Mouse (Mus musculus) brown adipose tissue, adult 24 weeks (tissue): Measurements from ENCODE around the gene Grasp. TPM values are rescaled to one million over a fixed set of nuclear protein-coding genes. Genes with fewer than 3 reads are reported as not detected.
A peak's percentile ranks its signal among the peaks of the same experiment; 100 is the strongest.

Experiments used
- H3K27ac ChIP-seq: fragments of 200-500 bp; replicated peaks from 2 replicates; pipeline ENCODE4 v1.5.1; 2012; ENCODE audit warnings: low read depth, mild to moderate bottlenecking, low read length
- H3K4me1 ChIP-seq: fragments of 200-500 bp; 2 replicates; pipeline ENCODE4 v1.6.1; 2012; ENCODE audit warnings: low read length, mixed read lengths; ENCODE audit not compliant: control insufficient read depth, insufficient read depth, insufficient read length
- H3K4me3 ChIP-seq: fragments of 200-500 bp; 2 replicates; pipeline ENCODE4 v1.5.1; 2012; ENCODE audit warnings: low read depth, mild to moderate bottlenecking, low read length, moderate library complexity; ENCODE audit not compliant: insufficient read depth
- polyA plus RNA-seq: library from polyadenylated mRNA; stranded (reverse); fragments of >200 nt; gene quantifications from 2 replicates; pipeline ENCODE4 v1.2.4, GENCODE M21; 2012; ENCODE audit not compliant: missing spikeins, insufficient read depth, insufficient read length

Gene Grasp
- polyA plus RNA-seq, 1 experiment, result 3.7 TPM

DNA sequence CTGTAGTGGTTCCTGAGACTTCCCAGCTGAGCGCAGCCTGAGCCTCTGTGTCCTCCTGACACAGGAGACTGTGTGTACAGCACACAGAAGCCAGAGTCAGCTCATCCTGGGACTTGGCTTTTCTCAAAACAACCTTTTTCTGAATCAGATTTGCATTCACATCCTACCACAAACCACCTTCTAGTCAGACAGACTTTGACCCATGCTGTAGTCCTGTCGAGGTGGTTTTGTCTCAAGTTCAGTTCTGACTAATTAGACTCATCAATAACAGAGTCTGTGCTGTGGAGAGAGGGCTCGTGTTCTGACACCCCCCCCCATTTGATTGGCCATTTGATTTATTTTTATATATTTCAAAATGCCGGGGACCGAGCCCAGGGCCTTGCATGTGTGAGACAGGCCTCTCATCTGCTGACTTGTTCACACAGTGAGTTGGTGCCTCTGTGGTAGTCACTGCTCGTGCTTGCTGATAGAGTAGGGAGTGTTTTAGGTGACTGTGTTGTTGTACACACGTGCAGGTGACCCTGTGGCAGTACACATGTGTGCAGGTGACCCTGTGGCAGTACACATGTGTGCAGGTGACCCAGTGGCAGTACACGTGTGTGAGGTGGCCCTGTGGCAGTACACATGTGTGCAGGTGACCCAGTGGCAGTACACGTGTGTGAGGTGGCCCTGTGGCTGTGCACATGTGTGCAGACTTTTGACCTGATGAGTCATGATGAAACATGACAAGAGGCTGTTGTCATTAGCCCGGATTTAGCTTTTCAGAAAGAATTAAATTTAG is 33.8 kb upstream of the Grasp start:
- peaks cover 16% of the 10 kb centered on the region for H3K4me1 ChIP-seq
- no peak overlapping the region for H3K4me3 ChIP-seq
- 0 out of 2 replicates have a peak overlapping the region, but pooled peaks have one; percentile 7 for H3K27ac ChIP-seq

DNA sequence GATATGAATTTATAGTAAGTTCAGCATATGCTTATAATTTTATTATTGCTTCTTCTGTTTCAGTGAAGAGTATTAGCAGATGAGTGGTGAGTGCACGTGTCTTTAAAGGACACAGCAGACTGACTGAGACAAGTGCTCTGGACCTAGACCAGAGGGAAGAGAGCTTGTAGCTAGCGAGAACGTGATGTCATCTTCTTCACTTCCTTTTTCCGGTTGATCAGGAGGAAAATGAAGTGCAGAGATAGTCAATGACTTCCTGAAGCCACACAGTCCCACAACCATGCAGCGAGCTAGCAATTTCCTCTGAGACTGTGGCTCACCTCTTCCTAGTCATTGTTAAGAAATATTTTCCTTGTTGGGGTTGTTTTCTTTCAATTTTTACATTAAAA is 33.2 kb upstream of the Grasp start:
- Histone ChIP-seq H3K4me3 (no peak overlapping the region), H3K27ac (no peak overlapping the region; the same call in 1 of the 2 replicates), H3K4me1 (peaks cover 16% of the 10 kb centered on the region)

DNA sequence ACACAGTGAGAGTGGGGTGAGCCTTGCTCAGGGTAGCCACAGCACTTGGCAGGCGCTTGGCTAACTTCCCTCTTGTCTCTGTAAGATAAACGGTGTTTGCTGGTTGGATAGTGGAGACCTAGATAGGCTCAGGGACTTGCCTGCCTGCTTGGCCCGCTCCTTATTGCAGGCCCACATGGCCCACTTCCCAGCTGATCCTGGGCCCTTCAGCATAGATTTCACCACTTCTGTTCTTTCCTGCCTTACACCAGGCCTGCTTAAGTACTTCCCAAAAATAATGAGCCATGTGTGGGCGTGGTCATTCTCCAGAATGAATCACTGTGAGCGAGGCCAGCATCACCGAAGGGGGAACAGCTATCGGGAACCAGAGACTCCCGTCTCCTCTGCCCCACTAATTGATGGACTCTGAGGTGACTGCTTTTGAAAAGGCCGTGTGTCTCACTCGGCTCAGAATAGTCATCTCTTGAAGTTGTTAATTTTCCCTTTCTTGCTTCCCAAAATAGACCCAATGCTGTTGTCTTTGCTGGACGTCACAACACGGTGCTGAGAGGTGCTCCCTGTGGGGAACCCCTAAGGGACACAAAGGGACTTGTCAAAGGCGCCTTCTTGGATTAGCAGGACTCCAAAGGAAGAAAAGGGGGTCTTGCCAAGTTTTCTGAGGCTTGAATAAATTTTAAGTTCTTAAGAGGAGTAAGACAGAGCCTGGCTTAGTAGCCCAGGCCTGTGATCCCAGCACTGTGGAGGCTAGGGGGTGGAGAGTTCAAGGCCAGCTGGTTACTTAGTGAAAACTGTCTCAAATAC is 32.3 kb upstream of the Grasp start:
- peak overlapping the region; percentile 65 for H3K27ac ChIP-seq
- no peak overlapping the region for H3K4me3 ChIP-seq
- H3K4me1 ChIP-seq, result peaks cover 16% of the 10 kb centered on the region

DNA sequence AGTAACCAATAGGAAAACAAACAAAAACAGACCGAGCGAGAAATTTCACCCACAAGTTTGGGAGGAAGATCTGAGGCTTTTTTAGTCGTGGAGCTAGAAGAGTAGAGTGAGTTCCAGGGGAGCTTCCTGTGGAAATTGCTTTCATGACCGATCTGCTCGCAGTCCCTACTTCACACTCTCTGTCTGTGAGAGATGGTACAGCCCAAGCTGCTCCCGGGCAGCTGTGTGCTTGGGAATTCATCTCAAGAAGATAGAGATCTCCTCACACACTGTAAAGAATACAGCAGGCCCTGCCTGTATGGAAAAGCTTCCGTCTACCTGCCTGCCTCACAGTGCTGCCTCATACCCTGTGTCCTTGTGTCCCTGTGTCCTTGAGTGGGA is 31.7 kb upstream of the Grasp start:
- Histone ChIP-seq H3K4me3 (no peak overlapping the region), H3K4me1 (peaks cover 16% of the 10 kb centered on the region), H3K27ac (no peak overlapping the region)

DNA sequence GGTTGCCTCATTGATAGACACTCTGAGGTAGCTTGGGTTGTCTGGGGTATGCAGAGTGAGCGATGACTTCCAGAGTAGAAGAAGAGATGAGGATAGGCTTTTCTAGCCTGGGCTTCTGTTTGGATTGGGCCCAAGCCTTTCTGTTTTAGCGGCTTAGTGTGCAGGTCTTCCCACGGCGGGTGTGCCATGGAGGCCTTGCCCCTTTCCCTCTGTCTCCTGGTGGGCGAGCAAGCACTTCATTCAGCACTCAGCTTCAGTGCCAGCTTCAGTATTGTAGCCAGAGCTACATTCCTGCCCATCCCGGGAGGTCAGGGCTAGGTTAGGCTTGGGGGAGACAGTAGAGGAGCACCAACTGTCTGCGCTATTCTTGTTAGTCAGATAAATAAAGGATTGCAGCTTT is 31.3 kb upstream of the Grasp start:
- Histone ChIP-seq H3K4me3 (no peak overlapping the region), H3K4me1 (peaks cover 16% of the 10 kb centered on the region), H3K27ac (no peak overlapping the region)

DNA sequence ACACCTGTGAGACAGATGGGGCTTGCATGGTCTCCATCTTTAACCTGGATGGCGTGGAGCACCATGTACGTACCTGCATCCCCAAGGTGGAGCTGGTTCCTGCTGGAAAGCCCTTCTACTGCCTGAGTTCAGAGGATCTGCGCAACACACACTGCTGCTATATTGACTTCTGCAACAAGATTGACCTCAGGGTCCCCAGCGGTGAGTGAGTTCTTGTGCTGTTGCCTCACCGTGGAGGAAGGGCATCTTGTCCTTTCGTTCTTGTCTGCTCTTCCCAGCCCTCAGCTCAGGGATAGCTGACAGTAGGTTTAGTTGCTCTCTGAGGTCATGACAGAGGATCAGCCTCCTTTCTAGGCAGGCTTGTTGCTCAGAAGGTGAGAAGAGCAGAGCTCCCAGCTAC is 30.0 kb upstream of the Grasp start:
- H3K27ac ChIP-seq, result no peak overlapping the region
- peaks cover 16% of the 10 kb centered on the region for H3K4me1 ChIP-seq
- H3K4me3 ChIP-seq, result no peak overlapping the region

DNA sequence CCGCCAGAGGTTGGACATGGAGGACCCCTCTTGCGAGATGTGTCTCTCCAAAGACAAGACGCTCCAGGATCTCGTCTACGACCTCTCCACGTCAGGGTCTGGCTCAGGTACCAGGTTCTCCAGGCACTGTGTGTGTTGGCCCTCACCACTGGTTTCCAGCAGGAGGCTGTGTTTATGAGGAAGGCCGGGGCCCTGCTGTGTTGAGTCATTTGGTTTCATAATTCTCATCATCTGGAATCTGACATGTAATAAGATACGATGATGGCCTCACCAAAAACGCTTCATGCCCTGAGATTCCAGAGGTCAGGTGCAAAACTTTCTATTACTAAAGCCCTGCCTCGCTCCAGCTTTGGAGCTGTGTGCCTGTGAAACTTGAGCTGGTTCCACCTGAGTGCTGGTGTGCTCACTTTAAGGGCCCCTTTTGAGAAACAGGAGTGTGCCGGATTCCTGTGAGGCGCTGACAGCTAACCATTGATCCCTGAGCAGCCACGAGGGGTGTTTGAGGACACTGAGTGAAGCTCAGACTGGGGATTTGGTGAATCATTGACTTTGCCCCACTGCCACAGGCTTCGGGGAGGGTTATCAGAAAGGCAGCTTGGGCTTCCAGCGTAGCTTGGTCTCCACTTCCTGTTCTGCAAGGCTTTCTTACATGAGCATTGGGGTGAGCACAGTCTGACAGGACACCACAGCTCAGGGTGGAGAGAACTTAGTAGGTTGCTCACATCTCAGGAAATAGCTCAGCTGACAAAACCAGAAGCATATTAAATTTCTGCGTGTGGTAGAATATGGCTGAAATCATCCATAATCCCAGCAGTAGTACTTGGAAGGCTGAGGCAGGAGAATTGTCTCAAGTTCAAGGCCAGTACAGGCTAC is 28.8 kb upstream of the Grasp start:
- H3K4me1 ChIP-seq, result peaks cover 15% of the 10 kb centered on the region
- no peak overlapping the region for H3K4me3 ChIP-seq
- H3K27ac ChIP-seq, result no peak overlapping the region

DNA sequence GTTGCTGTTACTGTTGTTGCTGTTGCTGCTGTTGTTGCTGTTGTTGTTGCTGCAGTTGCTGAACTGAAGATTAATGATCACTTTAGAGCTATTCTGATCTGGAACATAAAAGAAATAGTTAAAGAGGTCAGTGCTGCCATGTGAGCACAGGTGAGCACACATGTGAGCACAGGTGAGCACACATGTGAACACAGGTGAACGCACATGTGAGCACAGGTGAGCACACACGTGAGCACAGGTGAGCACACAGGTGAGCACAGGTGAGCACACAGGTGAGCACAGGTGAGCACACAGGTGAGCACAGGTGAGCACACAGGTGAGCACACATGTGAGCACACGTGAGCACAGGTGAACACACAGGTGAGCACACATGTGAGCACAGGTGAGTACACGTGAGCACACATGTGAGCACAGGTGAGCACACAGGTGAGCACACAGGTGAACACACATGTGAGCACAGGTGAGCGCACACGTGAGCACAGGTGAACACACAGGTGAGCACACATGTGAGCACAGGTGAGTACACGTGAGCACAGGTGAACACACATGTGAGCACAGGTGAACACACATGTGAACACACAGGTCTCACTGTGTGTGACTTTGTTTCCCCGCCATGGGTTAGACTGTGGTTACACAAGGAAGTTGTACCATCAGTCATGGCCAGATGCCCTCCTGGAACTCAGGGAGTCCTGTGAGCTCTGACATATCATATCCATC is 27.8 kb upstream of the Grasp start:
- Histone ChIP-seq H3K4me1 (peaks cover 10% of the 10 kb centered on the region), H3K4me3 (no peak overlapping the region), H3K27ac (no peak overlapping the region)

DNA sequence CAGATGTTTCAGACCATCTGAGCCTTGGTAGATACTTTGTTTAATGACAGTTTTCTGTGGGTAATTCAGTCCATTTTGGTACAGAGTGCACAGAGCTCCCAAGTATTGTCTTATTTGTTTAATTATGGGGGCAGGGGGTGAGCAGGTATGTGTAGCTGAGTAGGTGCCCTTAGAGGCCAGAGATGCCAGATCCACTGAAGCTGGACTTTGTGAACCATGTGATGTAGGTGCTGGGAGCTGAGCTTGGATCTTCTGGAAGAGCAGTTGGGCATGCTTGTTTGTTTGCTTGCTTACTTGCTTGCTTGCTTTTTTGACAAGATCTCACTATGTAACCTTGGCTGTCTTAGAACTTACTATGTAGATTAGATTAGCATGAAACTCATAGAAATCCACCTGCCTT is 27.0 kb upstream of the Grasp start:
- H3K27ac ChIP-seq, result no peak overlapping the region
- no peak overlapping the region for H3K4me3 ChIP-seq
- peaks cover 5% of the 10 kb centered on the region for H3K4me1 ChIP-seq

DNA sequence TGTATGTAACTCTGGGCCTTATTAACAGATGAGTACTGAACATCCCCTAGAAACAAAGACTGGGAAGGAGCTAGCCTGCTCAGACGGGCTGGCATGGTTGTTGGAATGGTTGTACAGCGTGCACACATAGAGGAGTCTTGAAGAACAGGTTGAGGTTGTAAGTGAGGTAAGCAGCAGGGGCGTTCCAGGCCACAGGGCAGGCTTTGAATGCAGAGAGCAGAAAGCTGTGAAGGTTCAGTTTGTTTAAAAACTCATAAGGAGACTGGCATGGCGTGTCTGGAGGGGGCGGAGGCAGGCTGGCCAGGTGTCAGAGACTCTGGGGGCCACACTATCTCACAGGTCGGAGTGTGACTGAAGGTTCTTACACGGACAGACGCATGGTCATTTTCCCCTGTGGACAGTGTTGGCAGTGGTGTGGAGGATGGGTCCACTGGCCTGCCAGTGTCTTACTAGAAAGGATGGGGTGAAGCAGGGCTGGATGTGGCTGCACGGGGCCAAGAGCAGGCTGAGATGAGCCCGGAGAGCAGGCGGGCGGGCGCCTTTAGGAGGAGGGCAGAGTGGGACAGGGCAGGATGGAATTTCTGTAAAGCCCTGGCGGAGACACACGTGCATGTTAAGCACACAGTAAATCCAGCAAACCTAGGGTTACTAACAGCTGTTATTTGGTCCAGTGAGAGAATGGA is 26.4 kb upstream of the Grasp start:
- Histone ChIP-seq H3K4me1 (no peaks in the 10 kb centered on the region), H3K27ac (no peak overlapping the region)

DNA sequence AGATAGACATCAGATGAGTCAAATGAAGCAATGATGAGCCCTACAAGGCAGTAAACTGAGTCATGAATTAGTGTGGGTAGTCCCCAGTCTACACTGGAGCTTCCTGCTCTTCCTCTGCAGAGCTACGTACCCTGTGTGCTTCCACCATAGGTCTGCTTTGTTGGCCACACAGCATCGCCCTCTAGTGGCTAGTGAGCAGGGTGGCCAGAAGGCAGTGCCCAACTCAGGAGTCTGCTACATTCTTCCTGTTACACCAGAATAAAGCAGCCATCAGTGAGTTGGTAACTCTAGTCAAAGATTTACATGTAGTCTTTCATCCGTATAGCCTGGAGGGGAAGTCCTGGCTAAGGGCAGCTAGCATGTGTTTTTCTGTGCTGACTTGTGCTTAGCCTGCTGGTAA is 25.8 kb upstream of the Grasp start:
- Histone ChIP-seq H3K27ac (no peak overlapping the region), H3K4me1 (no peaks in the 10 kb centered on the region), H3K4me3 (no peak overlapping the region)

More for the DNA sequence above, 26.4 kb upstream of the Grasp start:
- no peak overlapping the region for H3K4me3 ChIP-seq

DNA sequence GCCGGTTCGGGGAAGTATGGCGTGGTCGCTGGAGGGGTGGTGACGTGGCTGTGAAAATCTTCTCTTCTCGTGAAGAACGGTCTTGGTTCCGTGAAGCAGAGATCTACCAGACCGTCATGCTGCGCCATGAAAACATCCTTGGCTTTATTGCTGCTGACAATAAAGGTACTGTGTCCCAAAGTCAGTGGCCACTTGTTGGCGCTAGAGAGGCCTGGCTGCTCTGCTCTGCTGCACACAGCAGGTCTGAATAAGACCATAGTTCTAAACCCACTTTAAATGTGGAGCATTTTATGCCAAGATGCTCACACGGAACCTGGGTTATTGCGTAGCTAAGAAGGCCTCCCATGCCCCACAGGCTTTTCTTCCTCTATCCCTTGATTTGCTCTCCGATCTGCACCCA is 25.1 kb upstream of the Grasp start:
- no peaks in the 10 kb centered on the region for H3K4me1 ChIP-seq
- H3K4me3 ChIP-seq, result no peak overlapping the region
- no peak overlapping the region for H3K27ac ChIP-seq

DNA sequence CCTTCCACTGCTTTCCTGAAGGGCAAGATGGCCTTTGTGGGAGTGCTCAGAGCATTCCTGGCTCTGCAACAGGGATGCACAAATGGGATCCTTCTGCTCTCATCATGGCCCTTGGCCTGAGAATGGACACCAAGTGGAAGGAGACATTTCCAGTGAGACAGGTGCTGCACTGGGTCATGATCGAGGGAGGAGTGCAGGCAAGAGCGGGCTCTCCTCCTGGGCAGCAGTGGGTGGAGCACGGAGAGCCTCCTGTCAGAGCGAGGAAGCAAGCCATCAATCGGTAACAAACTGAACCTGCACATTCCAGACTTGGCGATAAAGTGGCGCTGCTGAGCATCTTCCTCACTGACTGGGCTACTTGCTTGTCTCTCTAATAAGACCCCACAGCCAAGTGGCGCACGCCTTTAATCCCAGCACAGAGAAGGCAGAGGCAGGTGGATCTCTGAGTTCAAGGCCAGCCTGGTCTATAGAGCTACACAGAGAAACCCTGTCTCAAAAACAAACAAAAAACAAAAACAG is 23.2 kb upstream of the Grasp start:
- Histone ChIP-seq H3K27ac (no peak overlapping the region), H3K4me3 (no peak overlapping the region), H3K4me1 (no peaks in the 10 kb centered on the region)

DNA sequence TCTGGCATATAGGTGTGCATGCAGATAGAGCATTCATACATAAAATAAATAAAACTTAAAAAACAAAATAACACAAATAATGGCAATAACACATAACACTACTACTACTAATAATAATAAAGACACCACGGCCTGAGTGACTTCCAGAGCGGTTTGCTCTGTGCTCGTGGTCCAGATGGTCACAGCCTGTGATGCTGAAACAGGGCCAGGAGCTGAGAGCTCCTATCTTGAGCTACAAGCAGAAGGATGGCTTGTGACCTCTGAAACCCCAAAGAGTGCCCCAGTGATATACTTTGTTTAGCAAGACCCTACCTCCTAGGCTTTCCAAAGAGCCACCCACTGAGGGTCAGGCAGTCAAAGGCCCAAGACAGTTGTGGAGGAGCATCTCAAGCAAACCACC is 22.6 kb upstream of the Grasp start:
- no peaks in the 10 kb centered on the region for H3K4me1 ChIP-seq
- H3K27ac ChIP-seq, result no peak overlapping the region
- no peak overlapping the region for H3K4me3 ChIP-seq
